Mouse (Mus musculus) forebrain, embryonic 10.5 days (tissue): Measurements from ENCODE around the gene Dnajb2. TPM values are rescaled to one million over a fixed set of nuclear protein-coding genes. Genes with fewer than 3 reads are reported as not detected.

Experiments used
- DNase-seq: peaks from one replicate; pipeline ENCODE4 v3.0.0-alpha.2; 2017; ENCODE audit warnings: low spot score; ENCODE audit errors: extremely low spot score
- H3K27ac ChIP-seq: fragments of 300-500 bp; sonication (generic); 2 replicates; pipeline ENCODE4 v1.5.1; 2016; ENCODE audit warnings: mild to moderate bottlenecking
- H3K27me3 ChIP-seq: fragments of 300-500 bp; sonication (generic); 2 replicates; pipeline ENCODE4 v1.6.1; 2016; ENCODE audit warnings: mild to moderate bottlenecking; ENCODE audit not compliant: poor library complexity, severe bottlenecking
- H3K36me3 ChIP-seq: fragments of 300-500 bp; sonication (generic); replicated peaks from 2 replicates; pipeline ENCODE4 v1.6.1; 2016; ENCODE audit warnings: mild to moderate bottlenecking, moderate library complexity
- H3K4me1 ChIP-seq: fragments of 300-500 bp; sonication (generic); 2 replicates; pipeline ENCODE4 v1.6.1; 2016
- H3K4me3 ChIP-seq: fragments of 300-500 bp; sonication (generic); 2 replicates; pipeline ENCODE4 v1.5.1; 2016; ENCODE audit warnings: mild to moderate bottlenecking, moderate library complexity
- H3K9me3 ChIP-seq: fragments of 300-500 bp; sonication (generic); 2 replicates; pipeline ENCODE4 v1.6.1; 2016; ENCODE audit warnings: mild to moderate bottlenecking, moderate library complexity
- WGBS: fragments of 180-500 bp; shearing (Covaris S2); methylation state at CpG from one replicate; pipeline ENCODE4 v1.1.7; 2016; 5-methylcytosine and 5-hydroxymethylcytosine counted together
- polyA plus RNA-seq: library from polyadenylated mRNA; unstranded; fragments of >200 nt; fragmentation: Nextera tagmentation; extraction: Ambion mirVana; gene quantifications from 2 replicates; pipeline ENCODE4 v1.2.1, GENCODE M21; 2016

Gene Dnajb2
- polyA plus RNA-seq, 1 experiment from 2014 or later: 28.6 TPM

DNA sequence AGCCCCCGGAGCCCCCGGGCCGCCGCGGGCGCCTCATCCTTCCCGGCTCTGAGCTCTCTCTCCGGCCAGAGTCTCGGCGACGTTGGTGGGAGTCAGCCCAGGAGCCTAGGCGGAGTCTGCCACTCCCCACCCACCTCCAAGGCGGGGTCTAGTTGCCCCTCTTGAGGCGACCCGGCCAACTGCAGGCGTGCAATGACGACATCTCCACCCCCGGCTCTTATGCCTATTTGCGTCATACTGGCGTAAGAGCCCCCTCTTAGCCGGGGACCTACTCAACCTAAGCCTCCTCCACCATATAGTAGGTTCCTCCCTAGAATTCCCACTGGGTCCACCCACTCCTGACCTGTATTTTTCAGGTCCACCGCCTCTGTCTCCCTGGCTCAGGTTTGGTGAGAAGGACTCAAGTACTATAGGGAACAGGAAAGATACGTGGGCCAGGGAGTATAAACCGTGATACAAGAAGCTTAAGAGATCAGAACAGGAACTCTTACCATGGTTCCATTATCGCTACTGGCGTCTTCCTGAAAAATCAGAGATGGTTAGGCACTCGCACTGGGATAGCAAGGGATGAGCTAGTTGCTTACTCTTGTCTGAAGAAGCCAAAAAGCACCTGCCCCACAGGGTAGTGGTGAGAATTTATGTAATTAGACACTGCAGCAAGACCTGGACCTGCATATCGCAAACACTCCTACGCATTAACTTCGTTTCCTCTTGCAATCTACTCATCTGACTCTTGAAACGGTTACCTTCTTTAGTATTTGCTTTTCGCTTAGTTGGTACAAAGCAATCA lies 28.1 kb downstream of the Dnajb2 start, which contains the start of gene Ptprn:
Ptprn (minus strand) TSS at position 412 of the 790 bp plus-strand sequence.
- WGBS: 12% methylated on average over 30 of the region's 32 CpGs
- Histone ChIP-seq H3K4me3 (peak within 1 kb of the TSS; percentile 53), H3K36me3 (no peaks in the 10 kb centered on the region)

DNA sequence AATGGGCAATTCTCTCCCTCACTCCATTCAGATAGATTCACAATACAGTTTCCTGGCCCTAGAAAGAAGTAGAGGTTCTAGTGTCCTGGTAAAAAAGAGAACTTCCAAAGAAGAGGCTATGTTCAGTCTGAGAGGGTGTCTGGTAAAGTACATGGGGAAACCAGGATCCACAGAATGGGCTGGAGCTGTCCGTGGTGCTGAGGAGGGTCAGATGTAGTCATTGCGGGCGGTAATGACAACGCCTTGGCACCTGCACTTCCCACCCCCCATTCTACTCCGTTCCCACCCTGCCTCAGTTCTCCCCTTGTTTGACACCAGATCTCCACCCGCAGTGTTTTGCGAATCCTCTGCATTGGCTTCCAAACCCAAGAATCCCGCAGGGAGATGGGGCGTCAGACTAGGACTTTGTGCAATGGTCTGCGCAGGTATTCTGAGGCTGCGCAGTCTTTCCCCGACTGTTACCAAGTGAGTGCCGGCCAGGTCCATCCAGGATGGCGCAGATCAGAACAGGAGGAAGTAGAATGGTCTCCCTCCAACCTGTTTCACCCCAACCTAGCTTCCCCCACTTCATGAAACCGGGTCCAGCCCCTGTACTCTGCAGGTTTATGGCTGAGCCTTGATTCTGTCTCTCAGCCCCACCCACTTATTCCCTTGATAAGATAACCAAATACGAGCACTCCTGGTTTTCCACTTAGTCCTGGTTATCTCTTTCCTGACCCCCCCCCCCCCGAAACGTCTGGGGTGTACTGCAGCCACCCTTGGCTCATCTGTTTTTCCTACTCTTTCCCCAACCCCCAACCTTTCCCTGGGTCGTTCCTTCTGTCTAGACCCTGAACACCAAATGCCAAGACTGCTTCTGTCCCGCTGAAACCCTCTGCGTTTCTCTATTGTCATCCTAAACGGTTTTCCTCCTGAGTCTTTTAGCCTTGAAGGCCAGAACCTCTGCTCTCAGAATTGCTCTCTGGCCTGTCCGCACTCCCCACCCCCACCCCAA lies 41.3 kb downstream of the Dnajb2 start:
- Histone ChIP-seq H3K36me3 (no peaks in the 10 kb centered on the region), H3K4me1 (peaks cover 8% of the 10 kb centered on the region), H3K27ac (no peak overlapping the region), H3K9me3 (peaks cover 14% of the 10 kb centered on the region), H3K4me3 (peak overlapping the region; percentile 27; the same call in 1 of the 2 replicates), H3K27me3 (peaks cover 30% of the 10 kb centered on the region)
- 5% methylated on average over 23 of the region's 23 CpGs for WGBS
- DNase-seq: peak; percentile 55

More for the DNA sequence above, 28.1 kb downstream of the Dnajb2 start, which contains the start of gene Ptprn:
- H3K27me3 ChIP-seq: peaks cover 56% of the 10 kb centered on the region
- H3K27ac ChIP-seq: no peak within 1 kb of the TSS
- H3K4me1 ChIP-seq: peaks cover 15% of the 10 kb centered on the region
- DNase-seq: no peak
- H3K9me3 ChIP-seq: no peaks in the 10 kb centered on the region

DNA sequence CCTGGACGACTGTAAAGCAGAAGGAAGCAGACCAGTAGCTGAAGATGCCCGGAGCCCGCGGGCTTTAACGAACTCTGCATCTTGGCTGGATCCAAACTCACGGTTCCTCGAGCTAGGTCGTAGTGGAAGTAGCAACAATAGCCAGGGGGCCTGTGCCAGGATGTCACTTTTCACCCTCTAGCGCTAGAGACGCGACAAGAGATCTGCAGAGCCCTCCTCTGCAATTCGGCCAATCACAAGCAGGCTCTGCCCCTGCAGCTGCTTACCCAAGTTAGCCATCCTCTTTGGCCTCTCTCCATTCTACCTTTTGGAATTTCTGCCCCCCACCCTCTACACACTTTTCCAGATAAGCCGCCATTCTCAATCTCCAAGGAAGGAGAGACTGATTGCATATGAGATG lies 42.0 kb downstream of the Dnajb2 start, which contains the start of gene Resp18:
Resp18 (minus strand) TSS at position 188 of the 400 bp plus-strand sequence.
- Histone ChIP-seq H3K36me3 (no peaks in the 10 kb centered on the region), H3K27me3 (peaks cover 30% of the 10 kb centered on the region), H3K4me3 (peak within 1 kb of the TSS; percentile 27; the same call in 1 of the 2 replicates), H3K9me3 (peaks cover 14% of the 10 kb centered on the region), H3K27ac (no peak within 1 kb of the TSS), H3K4me1 (peaks cover 8% of the 10 kb centered on the region)
- WGBS: 3% methylated on average over 13 of the region's 13 CpGs
- no peak for DNase-seq

DNA sequence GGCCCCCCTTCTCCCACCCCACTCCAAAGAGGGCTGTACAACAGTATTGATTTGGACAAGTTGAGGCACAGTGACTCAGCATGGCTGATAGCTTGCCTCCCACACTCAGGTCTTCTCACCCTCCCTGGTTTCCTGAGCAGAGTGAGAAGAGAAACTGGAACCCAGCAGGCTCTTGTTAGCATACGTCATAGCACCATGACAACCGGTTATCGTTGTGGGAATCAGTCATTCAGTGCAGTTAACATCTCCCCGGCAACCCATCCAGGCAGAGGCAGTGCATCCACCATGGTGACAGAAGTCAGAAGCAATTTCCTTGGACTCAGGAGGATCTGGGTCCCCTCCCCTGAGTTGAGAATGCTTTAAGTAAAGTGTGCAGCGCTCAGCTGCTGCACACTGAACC lies 46.8 kb downstream of the Dnajb2 start:
- WGBS: 91% methylated on average over 5 of the region's 5 CpGs
- Histone ChIP-seq H3K4me1 (peaks cover 6% of the 10 kb centered on the region), H3K4me3 (no peak overlapping the region), H3K36me3 (no peaks in the 10 kb centered on the region), H3K9me3 (peaks cover 14% of the 10 kb centered on the region), H3K27ac (no peak overlapping the region), H3K27me3 (peaks cover 13% of the 10 kb centered on the region)
- no peak for DNase-seq

DNA sequence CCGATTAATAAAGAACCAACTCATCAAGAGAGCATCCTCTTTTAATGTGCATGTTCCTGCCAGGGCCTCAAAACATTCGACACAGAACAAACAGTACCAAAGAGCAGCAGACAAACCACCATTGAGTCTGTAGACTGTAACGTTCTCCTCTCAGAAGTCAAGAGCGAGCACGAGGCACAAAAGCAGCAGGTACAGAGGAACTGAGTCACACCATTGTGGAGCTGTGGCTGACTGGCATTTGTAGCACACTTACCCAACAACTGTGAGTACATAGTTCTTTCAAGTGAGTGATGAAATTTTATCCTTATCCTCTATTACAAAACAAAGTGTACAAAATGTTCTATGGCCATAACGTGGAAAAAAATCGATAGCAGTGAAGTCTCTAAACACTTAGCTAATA lies 48.7 kb downstream of the Dnajb2 start:
- 91% methylated on average over 7 of the region's 7 CpGs for WGBS
- no peak overlapping the region for H3K27ac ChIP-seq

DNA sequence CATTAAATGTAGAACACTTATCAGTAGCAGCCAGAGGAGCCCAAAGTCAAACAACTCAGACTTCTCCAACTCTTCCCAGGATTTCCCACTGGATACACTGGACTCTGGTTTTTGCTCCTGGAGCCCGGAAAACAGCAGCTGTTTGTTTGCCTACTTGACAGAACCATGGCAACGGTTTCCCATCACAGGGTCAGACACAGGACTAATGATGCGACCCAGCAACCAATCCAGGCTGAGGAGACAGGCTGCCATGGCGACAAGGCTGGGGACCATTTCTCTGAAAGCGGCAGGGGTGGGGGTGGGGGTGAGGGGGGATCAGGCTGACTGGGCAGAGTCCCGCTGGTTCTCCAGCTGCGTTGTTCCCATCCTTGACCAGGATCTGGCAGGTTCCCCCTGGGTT lies 53.2 kb downstream of the Dnajb2 start:
- Histone ChIP-seq H3K27ac (peak overlapping the region; percentile 65), H3K27me3 (0 out of 2 replicates have a peak, but pooled peaks cover 3% of the 10 kb centered on the region), H3K9me3 (no peaks in the 10 kb centered on the region), H3K4me3 (no peak overlapping the region), H3K36me3 (no peaks in the 10 kb centered on the region), H3K4me1 (peaks cover 20% of the 10 kb centered on the region)
- 1% methylated on average over 7 of the region's 7 CpGs for WGBS
- peak; percentile 73 for DNase-seq

More for the DNA sequence above, 48.7 kb downstream of the Dnajb2 start:
- no peak for DNase-seq
- H3K4me1 ChIP-seq: peaks cover 16% of the 10 kb centered on the region
- peaks cover 14% of the 10 kb centered on the region for H3K9me3 ChIP-seq
- H3K36me3 ChIP-seq: no peaks in the 10 kb centered on the region
- H3K27me3 ChIP-seq: no peaks in the 10 kb centered on the region
- H3K4me3 ChIP-seq: no peak overlapping the region

DNA sequence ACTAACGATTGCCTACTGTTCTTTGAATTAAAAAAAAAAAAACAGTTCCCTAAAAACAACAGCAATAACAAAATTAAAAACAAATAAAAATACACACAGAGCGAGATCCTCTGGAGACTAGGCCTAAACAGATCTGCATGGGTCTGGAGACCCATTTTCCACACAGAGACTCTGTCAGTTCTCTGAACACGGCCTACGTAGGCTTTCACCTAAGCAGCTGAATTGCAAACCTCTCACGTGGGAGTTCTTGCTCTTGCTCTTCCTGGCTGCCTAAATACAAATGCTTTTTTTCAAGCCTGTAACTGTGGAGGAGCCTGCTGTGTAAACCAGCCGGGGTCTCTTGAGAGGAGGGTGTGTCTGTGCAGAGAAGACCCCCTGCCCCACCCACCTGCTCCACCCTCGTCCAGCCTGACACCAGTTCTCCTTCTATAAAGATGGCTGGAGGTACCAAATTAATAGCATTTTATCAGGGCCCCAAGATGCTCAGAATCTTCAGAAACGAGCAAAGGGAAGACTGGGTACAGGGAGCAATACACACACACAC lies 53.8 kb downstream of the Dnajb2 start:
- peak overlapping the region; percentile 65 for H3K27ac ChIP-seq
- no peaks in the 10 kb centered on the region for H3K36me3 ChIP-seq
- peaks cover 20% of the 10 kb centered on the region for H3K4me1 ChIP-seq
- 59% methylated on average over 8 of the region's 8 CpGs for WGBS
- no peaks in the 10 kb centered on the region for H3K9me3 ChIP-seq
- no peak for DNase-seq
- H3K27me3 ChIP-seq: 0 out of 2 replicates have a peak, but pooled peaks cover 3% of the 10 kb centered on the region
- H3K4me3 ChIP-seq: no peak overlapping the region

DNA sequence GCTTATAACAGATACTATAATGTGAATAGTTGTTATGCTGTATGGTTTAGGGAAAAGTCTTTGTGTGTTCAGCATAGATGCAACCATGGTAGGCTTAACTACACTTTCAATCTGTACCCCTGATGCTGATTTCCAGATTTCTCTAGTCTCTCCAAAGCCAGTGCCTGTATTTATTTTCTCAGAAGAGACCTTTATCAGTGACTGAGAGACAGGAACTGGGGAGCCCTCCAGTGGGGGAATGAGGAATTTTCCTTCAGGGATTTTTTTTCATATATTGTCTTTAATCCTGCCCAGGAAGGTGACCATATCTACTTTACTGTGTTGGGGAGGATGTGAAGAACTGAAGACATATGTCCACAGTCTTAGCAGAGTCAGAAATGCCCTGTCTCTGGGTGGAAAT lies 54.4 kb downstream of the Dnajb2 start:
- Histone ChIP-seq H3K27ac (no peak overlapping the region), H3K4me1 (peaks cover 20% of the 10 kb centered on the region), H3K4me3 (no peak overlapping the region), H3K9me3 (no peaks in the 10 kb centered on the region), H3K36me3 (no peaks in the 10 kb centered on the region), H3K27me3 (0 out of 2 replicates have a peak, but pooled peaks cover 3% of the 10 kb centered on the region)
- no peak for DNase-seq

DNA sequence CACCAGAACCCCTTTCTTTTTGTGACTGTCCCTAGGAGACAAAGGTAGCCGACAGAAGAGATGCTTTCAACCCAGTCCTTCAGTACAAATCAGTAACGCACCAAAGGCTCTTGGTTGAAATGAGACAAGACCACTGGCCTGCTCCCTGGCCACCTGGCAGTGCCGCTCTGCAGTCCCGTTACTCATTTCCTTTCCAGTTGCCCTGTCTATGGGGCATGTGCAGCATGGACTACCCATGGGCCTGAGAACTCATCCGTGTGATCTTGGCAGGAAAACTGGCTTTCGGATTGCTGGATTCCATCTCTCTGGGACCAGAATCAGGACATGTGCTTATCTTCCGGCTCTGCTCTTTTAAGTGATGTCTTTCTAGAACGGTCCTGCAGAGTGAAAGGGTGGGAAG lies 55.1 kb downstream of the Dnajb2 start:
- WGBS: 86% methylated on average over 8 of the region's 8 CpGs
- H3K36me3 ChIP-seq: no peaks in the 10 kb centered on the region
- DNase-seq: no peak

DNA sequence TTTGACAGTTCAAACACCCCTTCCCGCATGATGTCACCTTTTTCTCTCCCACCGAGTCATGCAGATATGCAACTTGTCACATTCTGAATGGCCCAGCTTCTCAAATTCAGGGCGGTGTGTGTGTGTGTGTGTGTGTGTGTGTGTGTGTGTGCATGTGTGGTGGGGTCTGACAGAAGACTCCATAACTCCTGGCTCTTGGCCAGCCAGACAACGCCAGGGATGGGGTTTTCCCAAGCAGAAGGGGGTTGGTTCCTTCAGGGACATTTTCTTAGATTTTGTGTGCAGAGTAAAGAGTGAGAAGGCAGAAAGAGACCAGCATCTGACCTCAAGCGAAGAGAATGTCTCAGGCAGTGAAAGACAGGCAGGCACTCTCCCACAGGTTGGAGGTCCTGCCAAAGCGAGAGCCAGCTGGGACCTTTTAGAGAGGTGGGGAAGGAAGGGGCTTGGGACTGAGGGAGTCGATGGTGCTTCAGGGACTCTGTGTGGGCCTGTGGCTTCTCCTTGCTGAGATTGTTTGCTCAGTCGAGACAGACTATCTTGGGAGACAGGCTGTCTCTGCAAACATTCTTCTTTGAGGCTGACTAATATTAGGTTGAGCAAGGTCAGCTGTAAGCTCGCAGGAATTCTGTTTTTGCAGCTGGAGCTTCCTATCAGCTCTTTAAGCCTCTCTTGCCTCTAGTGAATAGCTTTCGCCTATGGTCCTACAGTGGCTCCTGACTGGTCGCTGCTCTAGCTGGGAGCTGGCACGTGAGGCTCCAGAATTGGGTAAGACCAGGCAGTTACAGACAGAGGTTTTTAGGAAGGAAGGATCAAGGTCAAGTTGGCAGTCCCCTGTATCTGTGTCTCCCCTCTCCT lies 56.5 kb downstream of the Dnajb2 start:
- 0 out of 2 replicates have a peak overlapping the region, but pooled peaks have one; percentile 46 for H3K27ac ChIP-seq

More for the DNA sequence above, 55.1 kb downstream of the Dnajb2 start:
- Histone ChIP-seq H3K9me3 (no peaks in the 10 kb centered on the region), H3K27ac (no peak overlapping the region), H3K27me3 (0 out of 2 replicates have a peak, but pooled peaks cover 3% of the 10 kb centered on the region), H3K4me3 (no peak overlapping the region), H3K4me1 (peaks cover 20% of the 10 kb centered on the region)

DNA sequence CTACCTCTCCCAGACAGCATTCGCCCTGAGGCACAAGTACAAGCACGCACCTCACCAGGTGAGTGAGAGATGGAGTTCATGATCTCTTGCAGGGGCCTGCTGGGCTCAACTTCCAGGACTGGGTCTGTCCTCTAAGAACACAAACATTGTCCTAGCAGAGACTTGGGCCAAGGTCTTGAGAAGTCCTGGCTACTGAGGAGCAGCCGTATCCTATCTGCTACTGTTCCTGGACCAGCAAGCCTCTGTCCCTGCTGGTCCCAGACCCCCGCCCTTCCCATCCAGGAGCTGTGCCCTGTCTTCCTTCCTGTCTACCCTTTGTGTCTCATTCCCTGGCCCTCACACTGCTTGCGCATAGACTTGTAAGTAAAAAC lies 57.1 kb downstream of the Dnajb2 start:
- H3K27ac ChIP-seq: no peak overlapping the region
- H3K4me3 ChIP-seq: no peak overlapping the region
- 87% methylated on average over 5 of the region's 5 CpGs for WGBS
- H3K4me1 ChIP-seq: peaks cover 18% of the 10 kb centered on the region
- H3K9me3 ChIP-seq: no peaks in the 10 kb centered on the region
- H3K36me3 ChIP-seq: no peaks in the 10 kb centered on the region
- H3K27me3 ChIP-seq: 0 out of 2 replicates have a peak, but pooled peaks cover 3% of the 10 kb centered on the region
- DNase-seq: no peak

More for the DNA sequence above, 56.5 kb downstream of the Dnajb2 start:
- H3K36me3 ChIP-seq: no peaks in the 10 kb centered on the region
- H3K9me3 ChIP-seq: no peaks in the 10 kb centered on the region
- H3K4me1 ChIP-seq: peaks cover 20% of the 10 kb centered on the region
- no peak for DNase-seq
- no peak overlapping the region for H3K4me3 ChIP-seq
- H3K27me3 ChIP-seq: 0 out of 2 replicates have a peak, but pooled peaks cover 3% of the 10 kb centered on the region
- 68% methylated on average over 12 of the region's 12 CpGs for WGBS
